Mouse (Mus musculus): Measurements from ENCODE around the gene Oprd1. TPM values are rescaled to one million over a fixed set of nuclear protein-coding genes. Genes with fewer than 3 reads are reported as not detected.

The Oprd1 gene
- total RNA-seq, 2 experiments from 2014 or later = 11.9 to 12.4 TPM

- DNase-seq (ENCODE audit: low spot score in 2 of 2) = no peak
- intact Hi-C loops (cut with DNase I) = no loop called here
Observed at GRCm38 (mm10) chr4:132067112-132067937, 77.0 kb downstream of the Oprd1 start.

DNA sequence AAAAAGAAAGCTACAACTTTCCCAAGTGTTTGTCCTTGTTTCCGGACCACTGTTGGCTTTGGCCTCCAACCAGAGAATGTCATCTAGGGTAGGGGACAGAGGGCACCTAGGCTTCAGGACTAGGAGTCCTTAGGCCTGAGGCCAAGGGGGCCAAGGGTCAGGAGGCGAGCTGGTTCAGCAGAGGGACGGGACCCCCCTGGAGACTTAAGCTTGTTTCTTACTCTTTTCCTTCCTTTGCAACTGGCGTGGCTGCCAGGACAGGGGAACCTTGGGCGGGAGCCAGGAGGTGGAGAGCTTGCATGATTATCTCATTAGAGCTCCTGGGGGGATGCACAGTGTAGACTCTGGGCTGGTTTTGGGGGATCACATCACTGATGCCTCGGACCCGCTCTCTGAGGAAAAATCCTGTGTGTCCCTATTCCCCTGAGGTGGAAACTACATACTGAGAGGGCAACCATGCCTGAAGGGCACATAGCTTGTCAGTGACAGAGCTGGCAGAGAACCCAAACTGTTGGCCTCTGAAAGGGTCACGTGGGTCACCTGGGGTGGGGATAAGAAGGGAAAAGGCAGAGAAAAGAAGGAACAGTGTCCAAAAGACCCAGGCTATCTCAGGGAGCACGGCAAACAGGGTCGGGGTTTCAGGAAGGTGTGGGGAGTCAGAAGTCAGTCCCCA is 78.0 kb downstream of the Oprd1 start:
- intact Hi-C loops (cut with DNase I) = no loop called here
- DNase-seq (ENCODE audit: low spot score in 2 of 2) = no peak

DNA sequence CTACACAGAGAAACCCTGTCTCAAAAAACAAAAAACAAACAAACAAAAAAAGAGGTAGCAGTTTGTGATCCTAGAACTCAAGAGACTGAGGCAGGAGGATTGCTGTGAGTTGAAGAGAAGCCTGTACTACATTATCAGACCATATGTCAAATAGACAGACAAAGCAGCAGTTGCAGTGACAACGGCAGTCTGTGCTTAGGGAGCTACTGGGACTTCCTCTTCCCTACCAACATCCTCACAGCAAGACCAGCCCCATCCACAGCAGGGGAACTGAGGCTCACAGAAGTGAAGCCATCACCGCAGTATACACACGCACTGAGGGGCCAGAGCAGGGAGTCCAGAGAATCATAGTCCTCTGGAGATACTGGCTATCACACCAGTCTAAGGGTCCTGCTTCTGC is 78.7 kb downstream of the Oprd1 start:
- DNase-seq (ENCODE audit: low spot score in 2 of 2) = no peak
- intact Hi-C loops (cut with DNase I) = no loop called here

DNA sequence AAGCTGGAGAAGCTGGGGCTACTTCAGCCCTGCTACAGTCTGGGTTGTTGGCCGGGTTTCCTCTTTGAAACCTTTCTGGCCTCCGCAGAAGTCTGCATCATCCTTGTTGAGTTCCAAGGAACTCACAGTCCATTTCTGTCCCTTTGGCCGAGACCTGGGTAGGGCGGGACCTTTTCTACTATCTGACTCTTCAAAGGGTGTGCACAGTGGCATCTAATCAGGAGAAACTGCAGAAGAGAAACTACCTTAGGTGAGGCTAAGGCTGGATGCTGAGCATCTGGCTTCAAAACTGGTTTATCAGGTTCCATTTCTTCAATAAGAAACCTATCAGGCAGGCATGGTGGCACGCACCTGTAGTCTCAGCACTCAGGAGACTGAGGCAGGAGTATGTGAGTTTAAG is 79.7 kb downstream of the Oprd1 start:
- intact Hi-C loops (cut with DNase I) = no loop called here
- DNase-seq (ENCODE audit: low spot score in 2 of 2) = no peak

- no peak for DNase-seq (ENCODE audit: low spot score in 2 of 2)
- intact Hi-C loops (cut with DNase I) = no loop called here
Observed at GRCm38 (mm10) chr4:132062934-132063884, 81.1 kb downstream of the Oprd1 start.

GRCm38 (mm10) chr4:132062289-132062688 is 82.0 kb downstream of the Oprd1 start:
- no peak for DNase-seq (ENCODE audit: low spot score in 2 of 2)
- intact Hi-C loops (cut with DNase I) = no loop called here

Other genes starting within 250 kb of the Oprd1 start
- 1 to 10 TPM; 5.9 to 6.1 TPM for gene Tmem200b, start 222.7 kb downstream of the Oprd1 start, total RNA-seq (2021)
- not detected for gene Gm10300, start 69.8 kb downstream of the Oprd1 start, total RNA-seq (2021)
- gene Epb41, start 69.2 kb downstream of the Oprd1 start, total RNA-seq (2021) = 10 to 100 TPM; 26.2 to 28.4 TPM
- gene Ythdf2, start 67.8 kb upstream of the Oprd1 start, total RNA-seq (2021) = 10 to 100 TPM; 40.8 to 44.5 TPM
- 10 to 100 TPM; 25.1 to 25.9 TPM for gene Gmeb1, start 117.1 kb upstream of the Oprd1 start, total RNA-seq (2021)
- 10 to 100 TPM; 16.9 to 18.3 TPM for gene Taf12, start 129.9 kb upstream of the Oprd1 start, total RNA-seq (2021)
- 1 to 10 TPM in 1 of 2 experiments, under 1 TPM in 1; 0.61 to 1.3 TPM for gene Rab42, start 158.9 kb upstream of the Oprd1 start, total RNA-seq (2021)
- gene Trnau1ap, start 185.1 kb upstream of the Oprd1 start, total RNA-seq (2021) = 10 to 100 TPM; 20.1 to 22.1 TPM
- gene Rcc1, start 209.1 kb upstream of the Oprd1 start, total RNA-seq (2021) = 10 to 100 TPM; 13.8 to 14.0 TPM

Measured in left cerebral cortex, postnatal 14 days (tissue).